Mouse (Mus musculus) kidney, adult 2 months (tissue): ENCODE measurements around the gene Cdc5l. TPM values are rescaled to one million over a fixed set of nuclear protein-coding genes. Genes with fewer than 3 reads are reported as not detected.

Experiments
- DNase-seq: peaks from one replicate; pipeline ENCODE4 v3.0.0; 2021
- H3K27ac ChIP-seq: fragments of 200-500 bp; 2 replicates; pipeline ENCODE4 v1.5.1; 2012; ENCODE audit warnings: low read depth, low read length, control low read depth, inconsistent platforms; ENCODE audit not compliant: insufficient read depth
- H3K27me3 ChIP-seq: fragments of 200-500 bp; replicated peaks from 2 replicates; pipeline ENCODE4 v1.6.1; 2012; ENCODE audit warnings: mild to moderate bottlenecking, moderate library complexity, low read length, inconsistent platforms; ENCODE audit not compliant: control insufficient read depth, insufficient read depth
- H3K36me3 ChIP-seq: fragments of 200-500 bp; 2 replicates; pipeline ENCODE4 v1.6.1; 2012; ENCODE audit warnings: mild to moderate bottlenecking, moderate library complexity, low read length, inconsistent platforms; ENCODE audit not compliant: control insufficient read depth, insufficient read depth
- H3K4me1 ChIP-seq: fragments of 200-500 bp; 2 replicates; pipeline ENCODE4 v1.6.1; 2011; ENCODE audit warnings: low read length; ENCODE audit not compliant: control insufficient read depth, insufficient read depth
- H3K4me3 ChIP-seq: fragments of 200-500 bp; 2 replicates; pipeline ENCODE4 v1.5.1; 2011; ENCODE audit warnings: mild to moderate bottlenecking, low read depth, low read length, control low read depth; ENCODE audit not compliant: insufficient read depth
- CTCF ChIP-seq: fragments of 200-500 bp; conservative IDR thresholded peaks from 2 replicates; pipeline ENCODE4 v1.5.1; 2011; ENCODE audit warnings: low read depth, mild to moderate bottlenecking, control low read depth, low read length, moderate library complexity, mixed read lengths; ENCODE audit not compliant: insufficient read depth, insufficient read length
- POLR2A ChIP-seq: fragments of 200-500 bp; IDR thresholded peaks from one replicate; pipeline ENCODE4 v1.6.1; 2011; ENCODE audit warnings: low read depth, low read length, control low read depth
- WGBS: fragments of 180-500 bp; shearing (Covaris S2); methylation state at CpG from one replicate; pipeline ENCODE4 v1.1.7; 2018; 5-methylcytosine and 5-hydroxymethylcytosine counted together
- polyA plus RNA-seq: library from polyadenylated mRNA; depleted of rRNA; stranded (reverse); fragments of >200 nt; gene quantifications from 2 replicates; pipeline ENCODE4 v1.2.3, GENCODE M21; 2012

Gene Cdc5l
- polyA plus RNA-seq, 1 experiment: 10.9 TPM

- H3K4me1 ChIP-seq: no peaks in the 10 kb centered on the region
- no peak overlapping the region for H3K27ac ChIP-seq
- 88% methylated on average over 5 of the region's 5 CpGs for WGBS
- TF ChIP-seq CTCF (no peak), POLR2A (no peak)
- no peaks in the 10 kb centered on the region for H3K27me3 ChIP-seq
- DNase-seq: no peak
- no peaks in the 10 kb centered on the region for H3K36me3 ChIP-seq
- no peak overlapping the region for H3K4me3 ChIP-seq
Observed at GRCm38 (mm10) chr17:45468302-45468701, 34.8 kb upstream of the Cdc5l start.

GRCm38 (mm10) chr17:45466701-45467100 lies 33.2 kb upstream of the Cdc5l start:
- Histone ChIP-seq H3K36me3 (no peaks in the 10 kb centered on the region), H3K4me1 (no peaks in the 10 kb centered on the region), H3K4me3 (no peak overlapping the region), H3K27me3 (no peaks in the 10 kb centered on the region), H3K27ac (no peak overlapping the region)
- 58% methylated on average over 2 of the region's 2 CpGs for WGBS
- TF ChIP-seq POLR2A: no peak
- TF ChIP-seq CTCF: no peak
- DNase-seq: no peak

- Histone ChIP-seq H3K36me3 (no peaks in the 10 kb centered on the region), H3K27ac (no peak overlapping the region), H3K4me1 (no peaks in the 10 kb centered on the region), H3K27me3 (no peaks in the 10 kb centered on the region), H3K4me3 (no peak overlapping the region)
- TF ChIP-seq POLR2A: no peak
- no peak for TF ChIP-seq CTCF
- DNase-seq: no peak
- 87% methylated on average over 9 of the region's 9 CpGs for WGBS
Observed at GRCm38 (mm10) chr17:45464255-45464654, 30.7 kb upstream of the Cdc5l start.

GRCm38 (mm10) chr17:45462506-45462905 lies 29.0 kb upstream of the Cdc5l start:
- WGBS: 91% methylated on average over 4 of the region's 4 CpGs
- TF ChIP-seq POLR2A (no peak), CTCF (no peak)
- Histone ChIP-seq H3K36me3 (no peaks in the 10 kb centered on the region), H3K4me3 (no peak overlapping the region), H3K27ac (no peak overlapping the region), H3K4me1 (no peaks in the 10 kb centered on the region), H3K27me3 (no peaks in the 10 kb centered on the region)
- no peak for DNase-seq

GRCm38 (mm10) chr17:45459062-45459461 lies 25.5 kb upstream of the Cdc5l start:
- 90% methylated on average over 8 of the region's 8 CpGs for WGBS

GRCm38 (mm10) chr17:45458516-45458915 lies 25.0 kb upstream of the Cdc5l start:
- H3K27me3 ChIP-seq: no peaks in the 10 kb centered on the region
- H3K4me1 ChIP-seq: no peaks in the 10 kb centered on the region
- TF ChIP-seq CTCF (no peak), POLR2A (no peak)
- no peak overlapping the region for H3K27ac ChIP-seq
- no peak for DNase-seq
- no peaks in the 10 kb centered on the region for H3K36me3 ChIP-seq
- WGBS: 92% methylated on average over 4 of the region's 4 CpGs
- H3K4me3 ChIP-seq: no peak overlapping the region

More at GRCm38 (mm10) chr17:45459062-45459461, 25.5 kb upstream of the Cdc5l start:
- no peak overlapping the region for H3K4me3 ChIP-seq
- H3K36me3 ChIP-seq: no peaks in the 10 kb centered on the region
- no peak overlapping the region for H3K27ac ChIP-seq
- H3K4me1 ChIP-seq: no peaks in the 10 kb centered on the region
- H3K27me3 ChIP-seq: no peaks in the 10 kb centered on the region
- TF ChIP-seq POLR2A (no peak), CTCF (no peak)
- DNase-seq: no peak

GRCm38 (mm10) chr17:45457487-45457886 lies 23.9 kb upstream of the Cdc5l start:
- Histone ChIP-seq H3K4me3 (no peak overlapping the region), H3K27me3 (no peaks in the 10 kb centered on the region), H3K4me1 (no peaks in the 10 kb centered on the region), H3K27ac (no peak overlapping the region), H3K36me3 (no peaks in the 10 kb centered on the region)
- DNase-seq: no peak
- TF ChIP-seq CTCF: no peak
- no peak for TF ChIP-seq POLR2A
- 93% methylated on average over 5 of the region's 5 CpGs for WGBS
